Mouse (Mus musculus) kidney, postnatal 0 days (tissue): ENCODE results near the gene Dynll1. TPM values are rescaled to one million over a fixed set of nuclear protein-coding genes. Genes with fewer than 3 reads are reported as not detected.

ENCODE experiments used
- ATAC-seq: fragments of 200-750 bp; cut with Nextera tagmentation; replicated peaks from 2 replicates; pipeline ENCODE4 v1.8.0; 2017; ENCODE audit warnings: low read depth, moderate number of reproducible peaks, moderate TSS enrichment, moderate library complexity; ENCODE audit not compliant: low FRiP score
- DNase-seq: peaks from one replicate; pipeline ENCODE4 v3.0.0-alpha.2; 2016; ENCODE audit warnings: low spot score
- H3K27ac ChIP-seq: fragments of 300-500 bp; sonication (generic); 2 replicates; pipeline ENCODE4 v1.5.1; 2014; ENCODE audit warnings: mild to moderate bottlenecking
- H3K27me3 ChIP-seq: fragments of 300-500 bp; sonication (generic); 2 replicates; pipeline ENCODE4 v1.6.1; 2014; ENCODE audit warnings: low read length, mixed read lengths; ENCODE audit not compliant: insufficient read depth
- H3K36me3 ChIP-seq: fragments of 300-500 bp; sonication (generic); 2 replicates; pipeline ENCODE4 v1.6.1; 2014; ENCODE audit warnings: low read length, mixed read lengths; ENCODE audit not compliant: insufficient read depth
- H3K4me1 ChIP-seq: fragments of 300-500 bp; sonication (generic); replicated peaks from 2 replicates; pipeline ENCODE4 v1.6.1; 2014; ENCODE audit warnings: antibody characterized with exemption, low read length, mixed read lengths; ENCODE audit not compliant: insufficient read depth
- H3K4me2 ChIP-seq: fragments of 300-500 bp; sonication (generic); 2 replicates; pipeline ENCODE4 v1.6.1; 2014; ENCODE audit warnings: mild to moderate bottlenecking, low read length, moderate library complexity, mixed read lengths
- H3K4me3 ChIP-seq: fragments of 300-500 bp; sonication (generic); replicated peaks from 2 replicates; pipeline ENCODE4 v1.5.1; 2014; ENCODE audit warnings: low read depth, low read length
- H3K9ac ChIP-seq: fragments of 300-500 bp; sonication (generic); 2 replicates; pipeline ENCODE4 v1.6.1; 2014; ENCODE audit warnings: low read depth, low read length
- H3K9me3 ChIP-seq: fragments of 300-500 bp; sonication (generic); replicated peaks from 2 replicates; pipeline ENCODE4 v1.6.1; 2016; ENCODE audit warnings: low read length, inconsistent platforms, mixed read lengths
- CTCF ChIP-seq: IDR thresholded peaks from 2 replicates; pipeline ENCODE4 v1.5.1; 2016; ENCODE audit warnings: antibody characterized with exemption, low read depth, mild to moderate bottlenecking, moderate library complexity
- WGBS: fragments of 180-500 bp; shearing (Covaris S2); extraction: QIAGEN DNeasy Blood & Tissue Kit; methylation state at CpG from one replicate; pipeline ENCODE4 v1.1.7; 2014; 5-methylcytosine and 5-hydroxymethylcytosine counted together
- polyA plus RNA-seq: library from polyadenylated mRNA; unstranded; fragments of >200 nt; fragmentation: Nextera tagmentation; extraction: Ambion mirVana; gene quantifications from 2 replicates; pipeline ENCODE4 v1.2.1, GENCODE M21; 2015

The Dynll1 gene
- polyA plus RNA-seq, 1 experiment from 2014 or later, result 1,395 TPM

GRCm38 (mm10) chr5:115326875-115327609 is 26.2 kb upstream of the Dynll1 start, which contains the start of gene Srsf9:
Srsf9 (plus strand) TSS chr5:115327177.
- peak within 1 kb of the TSS; percentile 94 for H3K9ac ChIP-seq
- H3K27ac ChIP-seq, result peak within 1 kb of the TSS; percentile 89
- WGBS, result 0% methylated on average over 81 of the region's 97 CpGs
- H3K36me3 ChIP-seq, result 0 out of 2 replicates have a peak, but pooled peaks cover 14% of the 10 kb centered on the region
- peak within 1 kb of the TSS; percentile 97 for H3K4me2 ChIP-seq
- peak; percentile 96 for DNase-seq
- TF ChIP-seq CTCF, result no peak
- peaks cover 14% of the 10 kb centered on the region; the same call in 1 of the 2 replicates for H3K4me1 ChIP-seq
- ATAC-seq, result peak; percentile 92
- H3K4me3 ChIP-seq, result peak within 1 kb of the TSS; percentile 89
- no peaks in the 10 kb centered on the region for H3K9me3 ChIP-seq
- no peaks in the 10 kb centered on the region for H3K27me3 ChIP-seq

- TF ChIP-seq CTCF, result no peak
- Histone ChIP-seq H3K27ac (peak overlapping the region; percentile 65), H3K9ac (peak overlapping the region; percentile 94), H3K36me3 (0 out of 2 replicates have a peak, but pooled peaks cover 14% of the 10 kb centered on the region), H3K27me3 (no peaks in the 10 kb centered on the region), H3K4me1 (peaks cover 14% of the 10 kb centered on the region; the same call in 1 of the 2 replicates), H3K4me2 (peak overlapping the region; percentile 97), H3K9me3 (no peaks in the 10 kb centered on the region), H3K4me3 (peak overlapping the region; percentile 89)
- ATAC-seq, result peak; percentile 20; the same call in 1 of the 2 replicates
- 25% methylated on average over 11 of the region's 11 CpGs for WGBS
- no peak for DNase-seq
These were observed 25.5 kb upstream of the Dynll1 start for GRCm38 (mm10) chr5:115326256-115326831.

GRCm38 (mm10) chr5:115319004-115319940 is 18.5 kb upstream of the Dynll1 start:
- Histone ChIP-seq H3K4me3 (peak overlapping the region; percentile 30), H3K4me2 (peak overlapping the region; percentile 63), H3K36me3 (no peaks in the 10 kb centered on the region), H3K4me1 (peaks cover 14% of the 10 kb centered on the region), H3K9me3 (no peaks in the 10 kb centered on the region), H3K27ac (peak overlapping the region; percentile 74), H3K9ac (0 out of 2 replicates have a peak overlapping the region, but pooled peaks have one; percentile 24), H3K27me3 (no peaks in the 10 kb centered on the region)
- DNase-seq (peak; percentile 97), ATAC-seq (peak; percentile 89)
- under 1% methylated on average over 21 of the region's 22 CpGs for WGBS
- TF ChIP-seq CTCF, result peak; percentile 74

GRCm38 (mm10) chr5:115317645-115318328 is 17.0 kb upstream of the Dynll1 start:
- Histone ChIP-seq H3K9ac (no peak overlapping the region), H3K9me3 (no peaks in the 10 kb centered on the region), H3K4me1 (peaks cover 17% of the 10 kb centered on the region), H3K36me3 (no peaks in the 10 kb centered on the region), H3K27ac (0 out of 2 replicates have a peak overlapping the region, but pooled peaks have one; percentile 74), H3K4me3 (no peak overlapping the region), H3K27me3 (no peaks in the 10 kb centered on the region), H3K4me2 (peak overlapping the region; percentile 12; the same call in 1 of the 2 replicates)
- TF ChIP-seq CTCF, result no peak
- no peak for ATAC-seq
- WGBS, result 9% methylated on average over 10 of the region's 10 CpGs
- peak; percentile 72 for DNase-seq

DNA sequence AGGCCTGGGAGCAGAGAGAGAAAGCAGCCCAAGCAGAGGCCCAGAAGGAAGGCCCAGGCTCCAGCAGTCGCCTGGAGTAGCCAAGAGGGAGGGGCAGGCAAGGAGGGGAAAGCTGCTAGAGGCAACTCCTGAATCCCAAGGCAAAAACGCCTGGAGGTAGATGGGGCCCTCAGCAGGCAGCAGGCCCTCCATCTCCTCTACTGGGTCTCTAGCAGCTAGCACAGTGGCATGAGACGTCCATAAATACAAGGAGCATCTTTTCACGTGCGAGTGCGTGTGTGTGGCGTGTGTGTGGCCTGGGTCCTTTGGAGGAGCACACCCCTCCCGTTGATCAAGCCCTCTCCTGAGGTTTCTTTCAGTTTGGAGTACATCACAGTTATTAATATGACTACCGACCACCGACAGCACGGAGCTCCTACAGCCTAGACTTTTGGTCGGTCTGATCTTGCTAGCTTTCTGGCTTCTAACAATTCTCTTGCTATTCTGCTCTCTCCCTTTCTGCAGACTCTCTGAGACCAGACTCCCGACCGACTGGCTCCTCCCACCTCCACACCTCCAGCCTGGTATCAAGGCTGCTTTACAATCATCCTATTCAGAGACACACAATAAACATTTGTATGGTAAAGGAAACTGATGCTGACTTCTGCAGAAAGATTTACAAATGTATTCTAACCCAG is 16.3 kb upstream of the Dynll1 start:
- Histone ChIP-seq H3K9ac (0 out of 2 replicates have a peak overlapping the region, but pooled peaks have one; percentile 6), H3K27me3 (no peaks in the 10 kb centered on the region), H3K36me3 (no peaks in the 10 kb centered on the region), H3K27ac (no peak overlapping the region), H3K9me3 (no peaks in the 10 kb centered on the region), H3K4me2 (no peak overlapping the region), H3K4me1 (peaks cover 17% of the 10 kb centered on the region), H3K4me3 (no peak overlapping the region)
- ATAC-seq, result no peak
- DNase-seq, result peak; percentile 28
- WGBS, result 14% methylated on average over 14 of the region's 14 CpGs
- no peak for TF ChIP-seq CTCF
